Mouse (Mus musculus) heart, postnatal 0 days (tissue): ENCODE results near the gene Gm42878.

Experiments
- CTCF ChIP-seq: IDR thresholded peaks from 2 replicates; pipeline ENCODE4 v1.5.1; 2016; ENCODE audit warnings: antibody characterized with exemption, control low read depth, low read depth
- EP300 ChIP-seq: IDR thresholded peaks from 2 replicates; pipeline ENCODE4 v1.6.1; 2016; ENCODE audit warnings: antibody characterized with exemption, low read depth

- TF ChIP-seq CTCF, result no peak
- TF ChIP-seq EP300, result no peak
These were observed 1.8 kb upstream of the Gm42878 start for GRCm38 (mm10) chr5:121547084-121547483.
